Mouse (Mus musculus): ENCODE data around the gene Lsm10.

Gene Lsm10

GRCm38 (mm10) chr4:126096464-126097111 lies at the start of gene Lsm10:
Lsm10 (plus strand) TSS chr4:126096623.
- in situ Hi-C loops (cut with MboI; ENCODE audit: low sequenced_read_pairs), result no loop called here

- in situ Hi-C loops (cut with MboI; ENCODE audit: low sequenced_read_pairs), result no loop called here
Measured at GRCm38 (mm10) chr4:126046851-126047585, 49.4 kb upstream of the Lsm10 start, which contains the start of gene Mrps15. Mrps15 (plus strand) TSS chr4:126046925.

- in situ Hi-C loops (cut with MboI; ENCODE audit: low sequenced_read_pairs), result no loop called here
Measured at GRCm38 (mm10) chr4:126051617-126052016, 44.8 kb upstream of the Lsm10 start.

DNA sequence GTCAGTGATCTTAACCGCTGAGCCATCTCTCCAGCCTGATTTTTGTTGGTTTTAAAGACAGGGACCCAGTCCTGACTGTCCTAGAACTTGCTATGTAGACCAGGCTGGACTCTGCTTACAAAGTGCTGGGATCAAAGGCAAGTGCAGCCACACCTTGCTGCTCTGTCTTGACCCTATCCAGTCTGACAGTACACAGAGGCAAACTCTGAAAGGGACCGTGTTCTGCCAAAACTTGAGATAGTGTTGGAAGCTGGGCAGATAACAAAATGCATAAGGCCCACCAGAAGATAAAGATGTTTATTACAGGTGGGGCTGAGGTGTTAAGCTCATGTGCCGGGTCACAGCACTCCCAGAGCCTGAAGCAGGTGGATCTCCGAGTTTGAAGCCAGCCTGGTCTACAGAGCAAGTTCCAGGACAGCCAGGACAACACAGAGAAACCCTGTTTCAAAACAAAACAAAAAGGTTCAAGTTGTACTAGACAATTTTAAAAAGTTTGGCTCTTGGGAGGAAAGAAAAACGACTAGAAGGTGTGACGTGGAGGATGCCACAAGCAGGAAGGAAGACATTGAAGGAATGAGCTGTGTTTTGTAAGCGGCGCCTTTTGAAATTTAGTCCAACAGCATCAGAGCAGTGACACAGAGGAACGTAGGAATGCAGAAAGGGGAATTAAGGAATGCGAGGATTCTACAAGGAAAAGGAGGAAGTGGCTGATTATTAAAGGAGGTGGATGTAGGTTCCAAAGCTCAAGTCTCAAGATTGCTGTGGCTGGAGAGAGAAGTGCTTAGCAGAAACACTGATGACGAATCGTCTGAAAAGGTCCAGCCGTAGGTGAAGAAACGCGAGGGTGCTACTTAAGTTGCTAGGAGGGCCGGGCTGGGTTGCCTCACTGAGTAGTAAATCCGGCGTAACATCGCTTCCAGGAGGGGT lies 39.0 kb upstream of the Lsm10 start:
- in situ Hi-C loops (cut with MboI; ENCODE audit: low sequenced_read_pairs), result no loop called here

DNA sequence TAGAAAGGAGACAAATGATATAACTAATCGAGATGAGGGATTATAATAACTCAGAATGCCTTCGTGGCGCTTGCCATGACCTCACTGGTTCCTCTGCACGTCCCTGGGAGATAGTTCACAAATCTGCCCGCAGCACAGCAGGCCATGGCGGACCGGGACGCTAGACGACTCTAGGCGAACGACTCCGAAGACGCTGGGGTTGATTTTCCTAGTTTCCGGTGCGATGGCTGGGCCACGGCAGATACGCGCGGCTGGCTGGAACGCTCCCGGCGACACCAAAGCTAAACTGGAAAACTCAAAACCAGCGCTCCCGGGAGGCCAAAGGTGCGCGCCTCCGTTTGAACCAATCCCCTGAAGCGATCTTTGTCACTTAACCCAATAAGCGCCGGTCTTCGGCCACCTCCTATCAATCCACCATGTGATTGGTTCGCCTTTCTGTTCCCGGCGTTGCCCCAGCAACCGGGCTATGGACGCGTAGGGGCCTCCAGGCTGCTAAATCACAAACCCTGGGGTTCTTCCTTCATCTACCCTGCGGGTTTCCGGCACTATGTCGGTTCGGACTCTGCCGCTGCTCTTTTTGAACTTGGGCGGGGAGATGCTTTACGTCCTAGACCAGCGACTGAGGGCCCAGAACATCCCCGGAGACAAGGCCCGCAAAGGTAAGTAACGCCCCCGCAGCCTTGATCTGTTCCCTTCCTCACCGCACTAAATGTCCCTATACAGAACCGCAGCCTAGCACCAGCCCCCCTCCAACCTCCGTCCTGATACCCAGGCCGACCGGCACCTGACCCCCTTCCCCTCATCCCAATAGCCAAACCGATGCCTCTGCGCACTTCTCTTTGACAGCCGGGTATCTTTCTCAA lies 38.1 kb upstream of the Lsm10 start, which contains the start of gene Oscp1:
Gene Oscp1, plus strand, starts transcription at position 432 of the 863 bp plus-strand sequence.
- in situ Hi-C loops (cut with MboI; ENCODE audit: low sequenced_read_pairs), result no loop called here

- in situ Hi-C loops (cut with MboI; ENCODE audit: low sequenced_read_pairs), result no loop called here
Measured at GRCm38 (mm10) chr4:126058997-126059362, 37.4 kb upstream of the Lsm10 start.

GRCm38 (mm10) chr4:126062856-126063255 lies 33.6 kb upstream of the Lsm10 start:
- in situ Hi-C loops (cut with MboI; ENCODE audit: low sequenced_read_pairs), result no loop called here

GRCm38 (mm10) chr4:126065241-126065640 lies 31.2 kb upstream of the Lsm10 start:
- in situ Hi-C loops (cut with MboI; ENCODE audit: low sequenced_read_pairs), result no loop called here

DNA sequence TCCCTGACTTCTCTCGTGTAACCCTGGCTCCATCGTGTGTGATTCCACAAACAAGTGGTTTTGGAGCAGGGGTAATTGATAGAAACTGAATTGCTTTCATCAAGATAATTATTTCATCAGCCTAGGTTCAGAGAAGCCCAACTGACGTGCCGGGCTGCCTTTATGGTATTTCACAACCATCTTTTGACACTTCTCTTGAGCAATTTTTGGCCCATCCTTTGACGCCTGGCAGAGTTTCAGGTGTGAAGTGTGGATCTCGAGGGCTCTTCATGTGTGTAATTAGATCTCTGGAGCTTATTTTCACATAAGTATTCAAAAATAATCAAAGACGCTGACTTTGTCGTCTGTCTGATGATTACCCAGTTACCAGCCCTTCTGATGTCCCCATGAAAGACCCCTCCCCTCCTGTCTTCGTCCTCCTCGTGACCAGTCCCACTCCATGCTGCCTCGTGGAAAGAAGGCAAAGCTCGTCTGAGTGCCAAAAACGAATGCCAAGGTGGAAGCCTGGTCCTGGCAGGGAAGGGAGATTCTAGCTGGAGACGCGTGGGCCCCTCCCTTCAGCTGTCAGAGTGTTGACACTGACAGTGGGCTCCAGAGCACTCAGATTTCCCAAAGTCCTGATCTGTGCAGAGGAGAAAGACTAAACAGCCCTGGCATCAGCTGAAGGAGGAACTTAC lies 28.9 kb upstream of the Lsm10 start:
- in situ Hi-C loops (cut with MboI; ENCODE audit: low sequenced_read_pairs), result no loop called here

DNA sequence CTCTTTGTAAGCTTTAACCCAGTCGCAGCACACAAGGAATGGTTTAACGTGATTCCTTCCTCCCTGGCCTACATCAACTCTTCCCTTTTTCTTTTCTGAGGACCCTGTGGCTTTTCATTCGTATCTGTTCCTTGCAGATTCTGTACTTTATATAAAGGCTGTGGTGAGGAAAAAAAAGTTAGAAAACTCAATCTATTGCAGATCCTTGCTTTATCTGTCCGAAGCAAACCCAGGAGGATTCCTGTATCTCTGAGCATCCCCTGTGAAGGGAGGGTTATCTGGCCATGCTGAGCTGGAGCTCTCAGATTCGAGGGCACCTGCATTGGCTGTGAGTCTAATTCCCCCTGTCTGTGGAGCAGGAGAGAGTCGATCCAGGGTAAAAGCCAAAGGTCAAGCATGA lies 27.6 kb upstream of the Lsm10 start:
- in situ Hi-C loops (cut with MboI; ENCODE audit: low sequenced_read_pairs), result no loop called here

DNA sequence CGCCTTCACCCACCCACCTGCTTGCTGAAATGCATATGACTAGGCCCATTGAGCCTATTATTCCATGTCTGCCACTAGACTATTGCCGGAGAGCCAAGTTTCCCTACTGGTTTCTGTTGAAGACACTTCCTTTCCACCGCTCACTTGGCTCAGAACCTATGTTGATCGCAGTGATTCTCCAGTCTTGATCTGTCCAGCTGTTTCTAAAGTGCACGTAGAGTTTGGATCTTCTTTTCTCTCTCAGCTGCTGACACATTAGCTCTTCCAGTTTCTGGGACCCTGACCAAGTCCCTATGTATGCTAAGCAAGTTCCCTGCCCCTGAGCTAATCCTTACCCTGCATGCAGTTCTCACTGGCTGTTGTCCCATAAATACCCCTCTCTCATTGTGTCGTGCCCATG lies 18.6 kb upstream of the Lsm10 start:
- in situ Hi-C loops (cut with MboI; ENCODE audit: low sequenced_read_pairs), result no loop called here

DNA sequence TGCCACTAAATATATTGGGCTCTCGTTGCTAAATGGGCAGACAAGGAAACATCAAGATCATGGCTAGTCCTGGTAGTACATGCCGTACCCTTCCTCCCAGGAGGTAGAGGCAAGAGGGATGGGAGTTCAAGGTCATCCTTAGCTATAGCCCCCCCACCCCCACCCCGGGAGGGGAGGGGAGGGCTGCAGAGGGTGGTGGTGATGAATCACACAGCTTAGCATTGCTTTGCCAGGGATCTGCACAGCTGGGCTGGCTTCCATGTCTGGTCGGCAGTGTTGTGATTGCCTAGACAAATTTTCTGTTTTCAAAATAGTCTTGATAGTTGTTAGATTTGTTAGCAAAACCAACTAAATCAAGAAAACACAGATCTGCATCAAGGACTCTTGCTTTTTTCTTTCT lies 17.2 kb upstream of the Lsm10 start:
- in situ Hi-C loops (cut with MboI; ENCODE audit: low sequenced_read_pairs), result no loop called here

DNA sequence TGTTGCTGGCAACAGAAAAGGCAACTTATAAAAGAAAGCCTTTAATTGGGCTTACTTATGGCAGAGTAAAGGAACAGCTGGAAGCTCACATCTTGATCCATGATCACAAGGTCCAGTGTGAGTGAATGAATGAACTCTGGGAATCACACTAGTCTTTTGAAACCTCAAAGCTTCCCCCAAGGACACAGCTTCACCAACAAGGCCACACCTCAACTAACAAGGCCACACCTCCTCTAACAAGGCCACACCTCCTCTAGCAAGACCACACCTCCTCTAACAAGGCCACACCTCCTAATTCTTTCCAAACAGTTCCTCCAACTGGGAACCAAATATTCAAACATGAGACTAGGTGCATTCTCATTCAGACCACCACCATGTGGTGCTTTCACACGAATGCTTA lies 14.8 kb upstream of the Lsm10 start:
- in situ Hi-C loops (cut with MboI; ENCODE audit: low sequenced_read_pairs), result no loop called here

DNA sequence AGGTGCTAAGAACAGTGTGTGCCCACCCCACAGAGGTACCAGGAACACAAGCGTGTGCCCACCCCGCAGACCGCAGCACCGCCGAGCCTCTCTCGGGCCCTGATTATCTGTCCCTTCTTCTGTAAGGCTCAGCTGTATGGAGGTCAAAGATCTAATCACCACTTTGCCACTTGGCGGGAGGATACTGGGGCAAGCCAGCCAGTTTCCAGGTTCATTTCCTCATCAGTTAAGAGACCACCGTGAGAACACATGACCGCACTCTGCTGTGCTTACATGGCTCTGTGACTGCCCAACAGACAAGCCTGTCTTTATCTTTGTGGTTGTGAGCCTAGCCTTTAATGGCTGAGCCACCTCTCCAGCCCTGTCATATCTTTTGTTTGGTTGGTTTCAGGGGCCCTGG lies 13.4 kb upstream of the Lsm10 start:
- in situ Hi-C loops (cut with MboI; ENCODE audit: low sequenced_read_pairs), result no loop called here

GRCm38 (mm10) chr4:126084382-126084781 lies 12.0 kb upstream of the Lsm10 start:
- in situ Hi-C loops (cut with MboI; ENCODE audit: low sequenced_read_pairs), result no loop called here

- in situ Hi-C loops (cut with MboI; ENCODE audit: low sequenced_read_pairs), result no loop called here
Measured at GRCm38 (mm10) chr4:126085996-126086576, 10.3 kb upstream of the Lsm10 start.

- in situ Hi-C loops (cut with MboI; ENCODE audit: low sequenced_read_pairs), result no loop called here
Measured at GRCm38 (mm10) chr4:126090101-126090847, 6.1 kb upstream of the Lsm10 start.

DNA sequence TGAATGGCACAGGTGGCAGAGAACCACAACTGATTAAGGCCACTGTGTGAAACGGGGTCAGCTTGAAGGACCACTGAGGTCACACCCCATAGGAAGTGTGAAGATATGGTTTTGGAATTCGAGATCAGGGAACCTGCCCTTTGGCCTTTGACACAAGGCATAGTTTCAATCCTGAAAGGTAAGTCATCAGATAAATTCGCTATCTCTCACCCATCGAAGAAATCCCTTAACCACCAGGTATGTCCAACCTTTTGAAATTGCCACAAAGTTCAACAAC lies 5.6 kb upstream of the Lsm10 start:
- in situ Hi-C loops (cut with MboI; ENCODE audit: low sequenced_read_pairs), result no loop called here

- in situ Hi-C loops (cut with MboI; ENCODE audit: low sequenced_read_pairs), result no loop called here
Measured at GRCm38 (mm10) chr4:126091873-126092272, 4.5 kb upstream of the Lsm10 start.
